Mouse (Mus musculus) thymus, postnatal 0 days (tissue): ENCODE measurements at regions not wholly inside any gene's neighbourhood (a gene's known extent, or its start where the extent isn't known, plus 50 kb on each side); places are given as distances from the start of the nearest gene placed in this dataset.

Experiments
- DNase-seq: peaks from one replicate; pipeline ENCODE4 v3.0.0-alpha.2; 2015; ENCODE audit warnings: low spot score

DNA sequence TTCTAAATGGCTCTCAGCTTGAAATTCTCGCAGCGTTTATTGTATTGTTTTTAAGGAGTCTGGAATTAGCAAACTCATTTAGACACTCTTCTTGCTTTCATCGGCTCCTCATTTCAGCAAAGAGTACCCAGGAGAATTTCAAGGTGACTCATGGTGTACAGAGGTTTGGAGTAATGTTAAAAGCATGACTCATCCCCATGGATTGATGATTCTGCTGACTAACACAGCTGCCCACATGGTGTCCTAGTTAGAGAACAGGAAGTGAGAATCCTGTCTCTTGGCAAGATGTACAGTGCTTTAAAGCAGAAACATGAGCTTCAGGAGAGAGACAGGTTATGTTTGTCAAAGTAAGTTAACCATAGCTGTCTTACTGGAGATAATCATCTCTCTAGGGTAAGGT is 1133.6 kb upstream of the Cited2 start:
- no peak for DNase-seq

DNA sequence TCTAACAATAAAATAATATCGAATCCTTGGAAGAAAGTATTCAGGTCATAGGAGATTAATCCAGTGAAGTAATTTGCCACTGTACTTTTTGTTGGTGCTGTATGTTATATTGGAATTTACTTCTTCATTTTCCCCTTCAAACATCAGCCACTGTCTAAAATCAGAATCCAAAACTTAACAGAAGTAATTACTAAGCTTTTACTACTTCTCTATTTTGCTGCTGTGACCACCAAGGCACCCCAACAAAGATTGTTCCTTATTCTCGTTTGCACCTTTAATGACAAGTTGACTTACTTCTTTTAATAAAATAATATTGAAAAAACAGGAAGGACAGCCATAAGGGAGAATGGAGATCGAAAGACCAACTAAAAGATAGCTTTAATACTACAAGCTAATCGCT is 1130.1 kb upstream of the Cited2 start:
- no peak for DNase-seq

DNA sequence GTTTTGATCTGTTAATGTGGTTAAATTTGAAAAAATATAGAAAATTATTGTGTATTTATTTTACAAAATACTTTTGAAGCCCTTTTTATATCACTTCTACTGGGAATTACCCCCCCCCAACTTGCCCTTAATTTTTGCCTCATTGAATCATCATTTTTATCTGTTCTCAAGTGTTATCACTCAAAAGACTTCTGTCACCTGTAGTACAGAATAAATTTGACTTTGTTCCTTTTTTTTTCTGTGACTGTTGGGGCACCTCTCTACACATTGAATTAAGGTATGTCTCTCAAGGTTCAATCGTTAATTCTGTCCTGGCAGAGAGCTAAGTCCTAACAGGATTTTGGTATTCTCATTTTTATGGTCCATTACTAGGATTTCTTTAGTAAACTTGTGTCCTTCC is 1123.0 kb upstream of the Cited2 start:
- no peak for DNase-seq

DNA sequence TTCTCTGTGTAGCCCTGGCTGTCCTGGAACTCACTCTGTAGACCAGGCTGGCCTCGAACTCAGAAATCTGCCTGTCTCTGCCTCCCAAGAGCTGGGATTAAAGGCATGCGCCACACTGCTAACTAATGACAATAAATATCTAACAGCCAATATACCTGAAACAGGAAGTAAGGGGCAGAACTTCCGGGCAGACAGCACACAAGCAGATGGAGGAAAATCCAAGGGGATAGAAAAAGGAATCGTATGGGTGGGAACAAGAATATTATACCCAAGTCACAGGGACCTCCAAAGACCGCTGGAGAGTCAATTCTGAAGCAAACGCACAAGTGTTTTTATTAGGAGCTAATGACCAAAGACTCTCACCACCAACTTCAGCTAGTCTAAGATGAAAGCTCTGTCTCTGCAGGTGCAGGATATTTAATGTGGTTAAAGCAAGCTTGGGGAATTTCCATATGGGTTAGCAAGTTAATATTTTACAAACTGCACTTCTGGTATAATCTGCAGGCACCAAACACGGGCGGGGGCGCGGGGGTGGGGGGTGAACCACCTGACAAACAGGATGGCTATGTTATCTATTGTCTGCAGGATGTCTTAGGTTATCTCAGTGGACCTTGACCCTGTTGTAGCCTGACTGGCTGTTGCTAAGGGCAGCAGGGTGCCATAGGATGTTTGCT is 1122.3 kb upstream of the Cited2 start:
- DNase-seq: no peak

DNA sequence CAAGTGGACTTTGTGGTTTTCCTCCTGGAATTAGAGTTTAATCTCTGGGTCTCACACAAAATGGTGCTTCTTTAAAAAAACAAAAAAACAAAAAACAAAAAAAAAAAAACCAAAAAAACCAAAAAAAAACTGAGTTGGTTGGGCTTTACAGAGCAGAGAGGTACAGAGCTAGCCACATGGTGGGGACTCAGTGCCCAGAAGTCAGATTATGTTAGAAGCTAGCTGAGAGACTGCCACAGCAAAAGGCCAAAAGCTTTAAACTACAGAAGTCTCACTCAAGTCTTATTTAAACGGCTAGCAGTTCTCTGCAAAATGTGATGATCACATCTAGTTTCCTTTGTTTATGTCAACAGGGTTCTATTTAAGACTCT is 1121.8 kb upstream of the Cited2 start:
- no peak for DNase-seq

DNA sequence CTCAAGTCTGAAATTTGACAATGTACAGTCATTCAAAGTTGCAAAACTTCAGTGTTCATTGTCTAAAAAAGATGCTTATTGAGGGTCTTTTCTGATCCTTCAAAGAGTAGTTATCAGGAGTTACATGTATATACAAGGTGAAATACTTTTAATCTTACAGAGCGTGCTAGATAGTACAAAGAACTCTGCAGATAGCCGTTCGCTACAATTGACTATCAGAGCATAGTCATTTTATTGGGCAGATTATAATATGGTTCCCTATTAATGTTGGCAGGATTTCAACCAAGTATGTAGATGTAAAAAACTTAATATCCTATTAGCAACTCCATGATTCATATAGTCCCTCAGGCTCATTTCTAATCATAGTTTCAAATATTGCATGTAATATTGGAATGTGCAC is 1114.7 kb upstream of the Cited2 start:
- DNase-seq: no peak

DNA sequence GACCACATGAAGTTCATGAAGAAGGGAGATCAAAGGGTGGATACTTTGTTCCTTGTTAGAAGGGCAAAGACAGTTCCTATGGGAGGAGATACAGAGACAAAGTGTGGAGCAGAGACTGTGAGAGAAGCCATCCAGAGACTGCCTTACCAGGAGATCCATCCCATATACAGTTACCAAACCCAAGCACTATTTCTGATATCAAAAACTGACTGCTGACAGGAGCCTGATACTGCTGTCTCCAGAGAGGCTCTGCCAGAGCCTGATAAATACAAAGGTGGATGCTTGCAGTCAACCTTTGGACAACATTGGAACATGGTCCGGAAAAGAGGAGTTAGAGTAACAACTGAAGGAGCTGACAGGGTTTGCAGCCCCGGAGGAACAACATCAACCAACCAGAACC is 1104.3 kb upstream of the Cited2 start:
- no peak for DNase-seq

DNA sequence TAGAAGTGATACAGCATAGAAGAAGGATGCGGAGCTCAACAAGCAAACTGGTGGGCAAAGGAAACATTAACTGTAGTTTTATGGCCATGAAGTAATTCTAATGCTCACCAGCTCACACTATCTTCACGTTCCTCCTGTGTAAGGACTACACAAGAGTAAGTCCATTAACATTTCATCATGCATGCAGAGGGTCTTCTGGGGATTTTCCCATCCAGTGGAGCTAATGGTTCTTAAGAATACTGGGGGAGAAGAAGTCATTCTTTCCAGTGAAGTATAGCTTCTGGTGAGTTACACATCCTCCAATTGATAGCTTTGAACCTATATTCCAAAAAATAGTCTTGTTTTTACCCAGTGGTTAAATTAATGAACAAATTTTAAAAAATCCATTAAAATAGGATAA is 1103.4 kb upstream of the Cited2 start:
- no peak for DNase-seq

DNA sequence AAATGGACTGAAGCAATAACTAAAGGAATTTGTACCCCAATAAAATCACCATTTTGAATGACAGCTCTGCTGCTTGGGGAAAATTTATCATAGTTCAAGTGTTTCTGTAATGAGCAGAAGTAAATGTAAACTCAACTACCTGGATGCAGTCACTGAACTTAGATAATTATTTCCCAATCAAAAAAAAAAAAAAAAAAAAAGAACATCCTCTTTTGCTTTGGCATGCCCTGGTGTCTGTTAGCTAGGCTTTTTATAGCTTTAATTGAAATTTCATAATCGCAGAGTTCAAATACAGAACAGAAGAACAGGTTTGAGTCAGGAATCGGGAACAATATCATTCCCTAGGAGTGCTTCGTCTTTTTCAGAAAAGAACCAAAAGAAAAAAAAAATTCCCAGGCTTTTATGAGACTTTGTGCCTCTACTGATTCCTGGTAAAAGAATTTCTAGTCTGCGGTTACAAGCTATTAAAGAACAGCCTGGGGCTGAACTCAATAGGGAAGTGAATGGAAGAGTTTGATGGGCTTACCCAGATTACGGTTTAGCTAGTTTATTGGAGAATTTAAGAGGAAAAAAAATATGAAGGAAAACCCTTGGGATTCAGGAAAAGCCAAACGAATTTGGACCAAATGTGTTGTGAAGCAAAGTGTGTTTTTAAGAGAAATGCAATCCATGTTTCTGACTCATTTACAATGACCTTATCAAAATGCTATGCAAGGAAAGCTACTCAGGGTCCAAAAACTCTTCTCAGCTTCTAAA is 1102.0 kb upstream of the Cited2 start:
- DNase-seq: no peak

DNA sequence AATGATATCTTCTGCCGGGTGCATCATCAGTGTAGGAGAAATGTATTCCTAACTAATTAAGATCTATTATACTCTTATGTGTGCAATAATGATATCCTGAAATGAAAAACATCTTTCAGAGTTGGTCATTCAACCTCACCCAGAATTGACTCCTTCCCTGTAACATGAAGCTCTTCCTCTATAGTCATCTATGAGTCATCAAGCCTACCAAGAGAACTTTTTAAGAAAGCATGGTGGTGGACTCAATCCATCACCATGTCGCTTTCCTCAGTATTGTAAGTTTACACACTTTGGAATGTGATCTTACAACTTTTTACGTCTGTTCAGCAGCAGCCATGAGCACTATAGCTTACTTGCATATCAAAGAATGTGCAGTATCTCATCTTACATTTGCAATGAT is 1100.2 kb upstream of the Cited2 start:
- DNase-seq: no peak

DNA sequence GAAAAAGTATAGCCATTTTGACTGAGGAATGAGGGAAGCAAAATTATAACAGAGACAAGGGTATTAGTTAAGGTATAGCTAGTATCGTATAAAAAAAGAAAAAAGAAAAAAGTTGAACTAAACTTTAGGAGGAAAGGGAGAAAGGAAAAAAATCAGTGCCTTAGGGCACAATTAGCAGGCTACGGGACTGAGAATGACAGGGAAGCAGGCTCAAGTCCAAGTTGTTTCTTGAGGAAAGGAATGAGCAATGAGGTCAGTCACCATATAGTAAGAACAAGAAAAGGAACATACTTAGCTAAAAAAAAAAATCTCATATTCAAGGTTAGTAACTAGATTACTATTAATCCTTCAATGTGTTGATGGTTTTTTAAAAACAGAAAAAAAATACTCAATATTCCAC is 1089.8 kb upstream of the Cited2 start:
- DNase-seq: no peak

DNA sequence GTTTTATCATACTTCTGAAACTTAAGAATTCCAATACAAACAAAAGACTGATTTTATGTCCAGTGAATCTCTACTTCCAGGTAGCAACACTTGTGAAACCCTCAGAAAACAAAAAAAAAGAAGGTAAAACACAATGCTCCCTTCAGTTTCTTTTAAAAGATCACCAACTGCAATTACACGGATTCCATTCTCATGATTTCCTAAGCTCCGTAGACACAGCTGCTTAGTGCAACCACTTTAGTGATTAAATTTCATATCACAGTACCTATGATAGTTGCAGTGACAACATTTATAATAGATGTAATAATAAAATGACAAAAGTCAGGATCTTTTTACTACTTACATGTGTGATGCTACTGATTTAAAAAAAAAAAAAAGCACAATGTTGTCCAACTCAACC is 1087.6 kb upstream of the Cited2 start:
- DNase-seq: no peak

DNA sequence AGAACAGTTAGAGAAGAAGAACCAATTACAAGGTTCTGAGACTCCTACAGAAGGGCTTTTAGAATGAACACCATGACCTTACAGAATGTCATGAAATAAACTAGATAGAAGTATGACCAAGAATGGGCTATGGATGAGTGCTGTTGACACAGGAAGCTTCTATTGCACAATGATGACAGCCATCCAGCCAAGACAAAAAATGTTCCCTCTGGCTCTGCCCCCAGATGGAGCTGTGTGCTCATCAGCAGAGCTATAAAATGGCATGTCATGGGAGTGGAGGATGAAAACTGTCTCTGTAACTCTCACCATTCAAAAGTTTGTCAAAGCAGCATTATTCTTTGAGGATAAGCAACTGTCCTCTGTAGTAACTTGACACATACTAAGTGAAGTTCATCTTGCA is 1086.0 kb upstream of the Cited2 start:
- no peak for DNase-seq

DNA sequence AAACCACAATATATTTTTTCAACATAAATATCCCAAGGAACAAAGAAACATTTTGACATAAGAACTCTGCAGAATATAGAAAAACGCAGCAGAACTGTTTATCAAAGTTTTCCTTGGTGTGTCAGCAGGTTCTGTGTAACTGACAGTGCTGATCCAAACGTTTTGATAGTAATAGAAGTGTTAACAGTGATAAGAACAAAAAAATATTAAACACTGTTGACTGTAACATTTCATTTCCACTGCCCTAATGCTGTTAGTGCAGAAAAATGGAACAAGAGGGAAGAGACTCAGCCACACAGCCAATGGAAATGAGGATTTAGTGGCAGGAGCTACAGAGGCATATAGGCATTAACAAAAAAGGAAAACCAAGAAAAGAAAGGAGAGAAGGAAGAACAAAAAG is 1084.9 kb upstream of the Cited2 start:
- DNase-seq: no peak

DNA sequence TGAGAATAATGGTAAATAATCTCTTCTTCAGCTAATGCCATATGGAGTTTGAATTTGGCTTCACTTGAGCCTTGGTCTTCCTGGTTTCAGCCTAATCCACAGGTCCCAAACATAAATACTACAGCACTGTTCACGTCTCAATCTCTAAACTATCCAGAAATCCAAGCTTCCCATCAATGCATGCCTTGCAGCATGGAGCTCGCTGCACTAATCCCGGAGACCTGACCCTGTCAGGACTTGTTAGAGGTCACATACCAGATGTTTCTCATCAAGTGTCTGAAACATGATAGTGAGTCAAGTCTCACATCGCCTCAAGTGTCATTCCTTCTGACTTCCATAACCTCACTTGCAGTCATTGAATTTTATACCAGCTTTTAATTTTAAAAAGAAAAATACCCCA is 1082.9 kb upstream of the Cited2 start:
- no peak for DNase-seq

DNA sequence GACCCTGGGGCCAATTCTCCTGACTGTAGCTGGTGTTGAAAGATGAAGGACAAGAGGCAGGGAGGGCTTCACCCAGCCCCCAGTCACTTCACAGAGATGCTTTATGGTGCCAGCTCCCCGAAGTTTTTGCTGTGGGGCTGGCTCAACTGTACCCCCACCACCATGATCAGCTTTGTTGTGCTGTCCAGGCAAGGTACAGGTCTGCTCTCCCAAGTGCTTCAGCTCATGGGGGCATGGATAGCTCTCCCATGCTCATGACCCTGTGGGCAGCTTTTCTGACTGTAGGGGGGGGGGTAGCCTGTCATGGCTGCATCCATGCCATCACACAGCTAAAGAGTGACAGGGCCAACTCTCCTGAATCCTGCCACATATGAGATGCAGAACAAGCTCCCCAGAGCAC is 1072.9 kb upstream of the Cited2 start:
- no peak for DNase-seq

DNA sequence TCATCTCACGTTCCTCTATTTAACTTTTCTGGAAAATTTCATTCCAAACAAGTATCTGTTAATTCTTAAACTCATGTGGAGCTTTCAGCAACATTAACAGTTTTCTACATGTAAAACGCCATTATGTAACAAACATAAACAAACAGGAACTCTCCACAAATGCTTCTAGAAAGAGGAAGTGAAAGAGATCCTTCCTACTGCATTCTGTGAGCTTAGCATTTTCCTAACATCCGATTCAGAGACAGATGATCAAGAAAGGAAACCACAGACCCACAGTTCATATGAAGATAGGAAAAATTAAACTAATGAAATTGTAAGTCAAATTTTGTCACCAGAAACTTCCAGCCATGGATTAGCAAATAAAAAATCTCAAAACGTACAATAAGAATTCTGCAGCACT is 1070.6 kb upstream of the Cited2 start:
- no peak for DNase-seq

DNA sequence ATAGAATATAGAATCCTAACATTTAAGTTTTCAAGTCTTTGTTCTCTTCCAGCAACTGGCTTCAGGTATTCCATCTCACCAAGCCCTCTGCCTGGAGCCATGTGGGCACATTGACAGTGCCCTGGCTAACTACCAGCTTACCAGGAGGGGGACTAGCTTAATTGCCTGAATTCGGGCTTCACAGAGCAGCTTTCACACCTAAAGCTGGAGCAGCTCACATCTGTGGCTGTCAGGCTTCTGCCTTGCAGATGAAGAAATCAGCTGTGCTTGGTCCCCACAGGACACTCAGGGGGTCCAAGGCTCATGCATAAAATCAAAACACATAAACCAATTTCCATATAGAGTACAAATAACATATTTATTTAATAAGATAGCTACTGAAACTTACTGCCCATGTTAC is 1058.5 kb upstream of the Cited2 start:
- no peak for DNase-seq

DNA sequence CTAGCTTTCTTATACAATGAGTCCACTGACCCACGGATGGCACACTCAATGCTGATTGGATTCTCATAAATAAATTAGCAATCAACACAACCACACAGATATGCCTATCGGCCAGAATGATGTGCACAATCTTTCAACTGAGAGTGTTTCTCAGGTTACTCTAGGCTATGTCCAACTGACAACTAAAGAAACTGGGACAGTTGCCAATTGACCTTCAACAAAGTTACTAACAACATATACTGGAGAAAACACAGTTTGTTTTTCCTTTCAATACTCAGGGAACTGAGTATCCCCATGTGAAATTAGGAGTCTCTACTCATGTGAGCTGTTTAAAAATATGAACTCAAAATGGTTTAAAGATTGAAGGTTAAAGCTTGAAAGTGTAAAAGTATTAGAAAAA is 1052.7 kb upstream of the Cited2 start:
- DNase-seq: no peak

DNA sequence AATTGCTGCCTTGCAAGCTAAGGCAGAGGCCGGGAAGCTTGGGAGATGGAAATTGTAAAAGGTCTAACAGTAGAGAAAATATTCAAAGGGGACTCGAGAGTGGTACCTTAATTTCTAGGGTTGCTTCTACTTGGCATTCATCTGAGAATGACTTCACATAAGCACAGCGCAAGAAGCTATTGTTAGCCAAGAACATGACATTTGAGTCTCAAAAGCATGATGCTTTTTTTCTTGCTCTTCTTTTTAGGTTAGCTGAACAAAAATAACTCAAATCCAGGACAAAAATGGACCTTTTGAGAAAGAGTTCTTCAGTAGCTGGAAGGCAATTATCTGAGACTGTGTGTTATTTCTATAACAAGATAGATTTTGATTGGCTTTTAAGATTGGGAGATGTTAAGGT is 1042.0 kb upstream of the Cited2 start:
- no peak for DNase-seq

DNA sequence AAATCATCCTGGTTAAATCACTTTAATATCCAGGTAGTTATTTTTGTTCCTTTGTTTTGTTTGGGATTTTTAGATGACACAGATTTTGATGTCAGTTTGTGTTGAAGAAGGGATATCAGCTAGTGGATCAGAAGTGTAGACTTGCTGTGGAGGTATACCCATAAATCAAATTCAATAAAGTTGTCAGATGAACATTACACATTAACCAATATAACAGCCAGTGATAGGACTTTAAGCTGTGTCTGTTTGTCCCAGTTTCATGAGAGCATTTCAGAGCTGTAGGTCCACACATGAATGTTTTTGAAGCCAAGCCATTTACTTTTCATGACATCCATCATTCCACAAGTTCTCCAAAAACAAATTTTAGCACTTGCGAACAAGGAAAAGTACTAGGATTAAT is 1037.7 kb upstream of the Cited2 start:
- DNase-seq: no peak

DNA sequence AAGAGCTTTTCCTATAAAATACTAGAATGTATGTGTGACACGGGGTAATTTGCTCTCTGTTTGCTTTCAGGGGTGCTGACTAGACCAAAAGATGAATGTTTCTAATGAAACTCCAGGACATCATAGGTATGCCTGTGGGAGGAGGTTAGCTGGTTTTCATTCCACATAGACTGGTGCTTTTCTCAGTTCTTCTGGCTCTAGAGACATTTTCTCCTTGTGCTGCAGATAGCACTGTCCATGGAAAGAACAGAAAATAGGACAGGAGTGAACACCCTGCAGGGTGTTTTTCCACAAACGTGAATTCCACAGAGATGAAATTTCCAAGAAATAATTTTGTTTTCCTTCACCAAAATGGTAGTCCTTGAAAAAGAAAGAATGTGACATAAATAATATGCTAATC is 1016.0 kb upstream of the Cited2 start:
- no peak for DNase-seq

DNA sequence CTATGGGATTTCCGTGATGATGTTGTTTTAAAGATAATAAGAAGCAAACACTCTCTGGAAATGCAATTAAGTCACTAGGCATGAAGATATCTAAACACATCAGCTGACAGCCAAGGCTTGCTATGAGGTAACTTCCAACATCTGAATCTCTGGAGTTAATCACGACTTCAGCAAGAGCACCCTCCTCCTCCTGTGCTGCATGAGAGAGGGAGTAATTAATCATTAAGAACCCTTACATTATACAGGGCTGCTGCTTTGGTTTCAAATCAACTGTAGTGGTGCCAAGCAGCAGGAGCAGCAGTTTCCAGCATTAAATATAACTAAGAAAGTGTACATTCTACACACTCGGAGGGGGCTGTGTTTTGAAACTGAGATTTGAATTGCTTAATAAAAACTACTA is 1009.9 kb upstream of the Cited2 start:
- no peak for DNase-seq

DNA sequence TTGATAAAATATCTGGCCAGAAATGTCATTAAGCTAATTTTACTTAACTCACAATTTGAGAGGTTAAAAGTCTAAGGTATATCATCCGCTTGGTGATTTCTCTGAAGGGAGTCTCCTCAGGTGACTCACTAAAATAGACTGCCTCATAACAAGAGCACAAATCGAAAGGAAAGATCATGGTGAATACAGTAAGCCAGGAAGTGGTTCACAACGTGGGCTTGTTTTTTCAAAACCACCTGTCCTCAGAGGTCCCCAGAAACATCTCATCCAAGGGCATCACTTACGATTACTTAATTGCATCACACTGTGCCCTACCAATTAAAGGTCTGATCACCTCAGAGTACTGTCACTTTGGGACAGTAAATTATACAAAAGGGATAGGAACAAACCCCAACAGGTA is 1009.0 kb upstream of the Cited2 start:
- no peak for DNase-seq
